Mouse (Mus musculus): ENCODE measurements around the gene Crybg2.

DNA sequence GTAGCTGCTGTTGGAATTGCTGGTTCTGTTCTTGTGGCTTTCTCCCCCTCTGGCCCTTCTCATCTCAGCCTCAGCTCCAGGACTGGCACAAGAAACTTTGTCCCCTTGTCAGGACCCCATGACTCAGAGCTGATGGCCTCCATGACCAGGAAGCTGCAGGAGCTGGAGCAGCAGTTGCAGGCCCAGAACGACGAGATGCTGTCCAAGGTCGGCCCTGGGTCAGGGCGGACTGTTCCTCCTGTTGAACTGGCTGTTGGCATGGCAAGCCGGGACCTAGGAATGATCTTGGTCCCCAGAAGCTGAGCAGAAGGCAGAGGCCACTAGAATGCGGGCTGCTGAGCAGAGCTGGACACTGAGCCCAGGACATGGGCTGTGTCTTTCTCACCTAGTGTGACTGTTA is 51.8 kb downstream of the Crybg2 start:
- no peak for TF ChIP-seq CTCF (IDR thresholded peaks at IDR 0.05; ENCODE audit: borderline replicate concordance, extremely low read depth, insufficient read depth, insufficient read length)
- no peak for TF ChIP-seq POLR2A (IDR thresholded peaks at IDR 0.05; ENCODE audit: borderline replicate concordance, extremely low read depth, insufficient read depth, insufficient read length, poor library complexity, severe bottlenecking)
